Mouse (Mus musculus) naive thymus-derived CD4-positive, alpha-beta T cell, adult 2 months (primary cell): ENCODE measurements around the gene Pde4dip.
A peak's percentile ranks its signal among the peaks of the same experiment; 100 is the strongest.

Experiments
- DNase-seq: peaks from one replicate; pipeline ENCODE4 v3.0.0-alpha.2; 2011; ENCODE audit warnings: low read depth

Pde4dip gene

DNA sequence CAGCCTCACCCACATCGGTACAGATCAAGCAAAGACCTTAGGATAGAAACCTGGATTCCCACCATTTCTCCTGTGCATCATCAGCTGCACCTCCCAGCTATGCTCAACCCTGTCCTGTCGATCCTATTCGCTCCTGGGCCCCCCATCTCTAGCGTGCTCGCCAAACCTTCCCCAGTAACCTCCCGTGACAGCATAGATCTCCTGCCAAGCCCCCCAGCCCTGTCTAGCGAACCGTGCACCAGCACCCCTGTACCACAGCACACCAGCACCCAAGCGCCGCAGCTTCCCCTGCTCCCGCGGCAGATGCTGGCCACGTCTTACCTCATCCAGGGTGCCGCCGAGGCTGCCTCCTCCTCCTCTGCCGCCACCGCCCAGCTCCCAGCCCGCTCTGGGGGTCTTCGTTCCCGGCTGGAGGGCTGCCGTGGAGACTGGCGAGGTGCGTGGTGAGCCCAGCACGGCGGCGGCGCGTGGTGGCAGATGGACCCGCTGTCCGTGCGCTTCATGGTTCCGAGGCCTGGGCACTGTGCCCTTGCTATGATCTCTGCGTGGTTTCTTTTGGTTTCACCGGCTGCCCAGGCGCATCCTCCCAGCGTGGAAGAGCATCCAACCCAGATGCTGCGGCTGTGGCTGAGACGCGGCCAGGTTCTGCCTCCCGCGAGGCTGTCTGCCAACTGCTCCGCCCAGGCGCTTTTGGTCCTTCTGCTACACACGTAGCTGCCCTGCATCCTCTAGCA lies at the start of gene Pde4dip:
Gene Pde4dip, minus strand, starts transcription at position 540 of the 734 bp plus-strand sequence.
- no peak for DNase-seq

DNA sequence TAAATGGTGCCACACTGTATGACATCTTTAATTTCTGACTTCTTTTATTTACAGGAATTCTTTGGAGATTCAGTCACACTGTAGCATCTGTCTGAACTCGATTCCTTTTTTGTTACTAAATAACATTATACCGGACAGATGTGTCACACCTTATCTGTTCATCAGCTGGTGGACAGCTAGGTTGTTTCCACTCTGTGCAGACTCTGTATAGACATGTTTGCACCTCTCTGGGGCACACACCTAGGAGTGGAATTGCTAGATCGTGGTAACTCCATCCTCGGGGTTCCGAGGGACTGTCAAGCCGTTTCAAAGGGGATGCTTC lies 49.4 kb upstream of the Pde4dip start:
- no peak for DNase-seq

DNA sequence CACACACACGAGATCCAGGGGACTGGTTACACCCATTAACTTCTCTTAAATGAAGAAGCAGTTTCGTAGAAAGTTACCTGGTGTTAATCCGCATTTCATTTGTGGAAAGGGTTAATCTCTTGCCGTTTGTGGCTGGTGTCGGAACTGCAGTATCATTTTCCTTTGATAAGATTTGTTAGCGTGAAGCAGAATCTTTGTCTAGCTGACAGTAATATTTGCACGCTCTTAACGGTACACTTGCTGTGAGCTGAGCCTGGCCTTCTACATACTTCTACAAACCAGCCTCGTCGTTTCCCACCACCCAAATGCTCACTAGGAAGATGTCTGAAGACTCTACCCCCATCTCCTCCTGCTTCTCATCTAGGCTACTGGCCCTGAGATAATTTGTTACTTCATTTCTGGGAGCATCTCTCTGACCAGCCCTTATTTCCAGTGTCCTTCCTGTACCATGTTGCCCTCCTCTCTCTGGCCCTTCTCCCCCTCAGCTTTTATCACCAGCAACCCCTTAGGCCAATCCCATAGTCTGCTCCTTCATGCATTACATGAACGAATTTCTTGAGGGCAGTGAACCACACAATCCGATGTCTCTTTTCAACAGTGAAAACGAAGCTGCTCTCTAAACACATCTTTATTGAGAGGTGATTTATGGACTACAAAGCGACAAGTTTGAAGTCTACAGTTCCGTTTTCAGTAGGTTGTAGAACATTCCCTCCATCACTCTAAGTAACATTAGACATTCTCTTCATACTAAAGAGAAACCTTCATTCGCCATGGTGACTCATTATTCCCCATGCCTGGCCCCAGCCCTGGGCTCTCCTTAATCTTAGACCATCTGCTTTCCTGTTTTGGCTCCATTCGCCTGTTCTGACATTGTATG lies 48.8 kb upstream of the Pde4dip start:
- DNase-seq: no peak

DNA sequence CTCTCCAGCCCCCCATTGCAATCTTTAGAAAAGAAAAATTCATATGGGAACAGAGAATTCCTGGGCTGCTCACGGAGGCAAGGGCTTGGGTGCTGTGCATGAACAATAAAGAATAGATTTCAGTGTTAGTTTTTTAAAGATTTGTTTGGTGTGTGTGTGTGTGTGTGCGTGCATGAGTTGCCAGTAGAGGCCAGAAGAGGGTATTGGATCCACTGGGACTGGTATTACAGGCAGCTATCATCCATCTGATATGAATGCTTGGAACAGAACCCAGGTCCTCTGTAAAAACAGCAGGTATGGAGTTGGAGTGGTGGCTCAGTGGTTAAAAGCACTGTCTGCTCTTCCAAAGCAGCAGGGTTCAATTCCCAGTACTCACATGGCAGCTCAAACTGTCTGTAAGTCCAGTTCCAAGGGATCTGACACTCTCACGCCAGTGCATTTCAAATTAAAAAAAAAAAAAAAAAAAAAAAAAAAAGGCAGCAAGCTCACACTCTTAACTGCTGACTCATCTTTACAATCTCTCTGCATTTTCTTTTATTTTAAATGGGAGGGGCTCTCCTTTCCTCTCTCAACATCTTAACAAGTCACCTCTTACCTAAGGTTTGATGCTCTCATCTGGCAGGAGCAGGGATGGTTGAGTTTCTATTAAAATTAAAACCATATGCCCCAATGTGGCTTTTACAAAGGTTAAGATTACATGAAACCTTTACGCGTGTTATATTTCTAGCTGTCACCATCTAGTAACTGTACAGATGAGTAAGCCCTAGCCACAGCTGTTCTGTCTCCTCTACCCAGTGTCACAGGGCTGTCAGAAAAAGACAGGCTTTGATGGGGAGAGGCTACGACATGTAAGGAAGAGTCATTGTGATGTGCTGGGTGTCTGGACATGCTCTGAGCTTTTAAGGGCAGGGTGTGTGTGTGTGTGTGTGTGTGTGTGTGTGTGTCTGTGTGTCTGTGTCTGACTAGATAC lies 46.1 kb upstream of the Pde4dip start:
- no peak for DNase-seq

DNA sequence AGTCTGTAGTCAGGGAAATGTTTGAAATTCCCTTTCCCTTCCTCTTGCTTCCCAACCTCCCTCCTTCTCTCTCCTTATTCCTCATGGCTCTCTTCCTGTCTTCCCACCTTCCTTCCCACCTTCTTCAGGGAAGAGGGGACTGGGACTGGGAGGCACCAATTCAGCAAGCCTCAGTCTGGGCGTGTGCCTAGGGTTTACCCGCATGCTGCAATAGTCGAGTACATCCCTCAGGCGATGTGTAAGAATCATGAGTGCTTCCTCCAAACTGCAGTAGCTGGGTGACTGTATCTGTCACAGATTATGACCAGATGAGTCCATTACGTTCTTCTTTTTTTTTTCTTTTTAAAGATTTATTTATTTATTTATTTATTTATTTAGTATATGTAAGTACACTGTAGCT lies 45.3 kb upstream of the Pde4dip start:
- DNase-seq: peak; percentile 27

DNA sequence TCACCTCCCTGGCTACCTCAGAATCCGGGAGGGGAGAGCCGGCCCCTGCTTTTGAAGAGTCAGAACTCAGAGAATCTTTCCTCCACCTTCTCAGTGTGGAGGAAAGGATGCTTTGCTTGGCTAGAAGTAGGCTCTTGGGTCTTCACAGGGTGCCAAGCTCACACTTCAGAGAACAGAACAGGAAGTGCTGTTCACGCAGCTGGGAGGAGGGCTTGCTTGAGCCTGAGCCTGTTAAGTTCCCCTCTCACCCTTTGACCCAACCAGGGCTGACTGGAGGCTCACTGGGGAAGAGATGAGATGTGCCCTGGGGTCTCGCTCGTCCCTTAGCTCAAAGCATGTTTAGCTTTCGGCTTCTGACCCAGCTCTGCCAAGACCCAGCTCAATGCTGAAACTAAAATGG lies 44.7 kb upstream of the Pde4dip start:
- DNase-seq: peak; percentile 67

- peak; percentile 40 for DNase-seq
Measured at GRCm38 (mm10) chr3:97932771-97933170, 44.3 kb upstream of the Pde4dip start.

DNA sequence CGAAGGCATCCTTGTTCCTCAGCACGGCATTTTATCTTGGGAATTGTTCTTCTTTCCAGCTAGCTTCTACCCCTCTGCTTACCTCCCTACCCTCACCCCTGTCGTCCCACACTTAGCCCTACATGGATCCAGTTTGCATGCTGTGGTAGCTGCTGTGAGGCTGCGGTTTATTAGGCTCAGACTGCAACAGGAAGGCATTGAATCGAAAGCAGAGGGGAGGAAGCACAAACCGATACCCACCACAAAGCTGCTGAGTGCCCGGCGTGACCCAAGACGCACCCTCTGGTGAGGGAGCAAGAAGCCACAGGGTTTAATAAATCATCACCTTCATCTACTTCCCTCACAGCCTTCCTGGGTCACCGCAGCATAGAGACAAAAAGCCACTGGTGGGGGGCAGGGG lies 43.6 kb upstream of the Pde4dip start:
- peak; percentile 61 for DNase-seq

- DNase-seq: peak; percentile 40
Measured at GRCm38 (mm10) chr3:97931310-97931885, 42.9 kb upstream of the Pde4dip start.

GRCm38 (mm10) chr3:97930787-97931158 lies 42.3 kb upstream of the Pde4dip start:
- no peak for DNase-seq

DNA sequence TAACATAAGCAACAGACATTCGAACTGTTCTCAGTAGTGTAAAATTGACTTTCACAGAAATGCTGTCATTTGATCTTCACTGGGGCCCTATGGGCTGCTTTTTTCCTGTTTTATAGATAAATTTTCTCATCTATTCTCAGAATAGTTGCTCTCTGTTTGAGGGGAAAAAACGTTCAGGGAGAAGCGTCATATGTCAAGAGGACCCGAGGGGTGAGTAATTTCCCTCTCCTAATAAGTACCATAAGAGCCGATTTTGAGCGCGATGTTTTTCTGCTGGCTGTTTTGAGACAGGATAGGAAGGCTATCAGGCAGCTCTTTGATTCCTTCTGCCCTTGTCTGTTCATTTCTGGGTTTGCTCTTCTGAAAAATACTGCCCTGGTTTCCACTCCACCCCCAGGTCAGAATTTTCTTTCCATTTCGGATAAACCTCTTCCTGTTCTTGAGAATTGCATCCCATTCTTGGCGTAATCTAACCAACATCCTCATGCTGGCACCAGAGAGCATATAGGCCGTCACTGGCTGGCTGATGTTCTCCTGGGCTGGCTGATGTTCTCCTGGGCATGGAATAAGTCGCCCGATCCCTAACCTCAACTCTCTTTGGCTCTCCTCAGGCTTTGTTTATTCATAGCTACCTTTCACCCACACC lies 41.8 kb upstream of the Pde4dip start:
- DNase-seq: no peak

DNA sequence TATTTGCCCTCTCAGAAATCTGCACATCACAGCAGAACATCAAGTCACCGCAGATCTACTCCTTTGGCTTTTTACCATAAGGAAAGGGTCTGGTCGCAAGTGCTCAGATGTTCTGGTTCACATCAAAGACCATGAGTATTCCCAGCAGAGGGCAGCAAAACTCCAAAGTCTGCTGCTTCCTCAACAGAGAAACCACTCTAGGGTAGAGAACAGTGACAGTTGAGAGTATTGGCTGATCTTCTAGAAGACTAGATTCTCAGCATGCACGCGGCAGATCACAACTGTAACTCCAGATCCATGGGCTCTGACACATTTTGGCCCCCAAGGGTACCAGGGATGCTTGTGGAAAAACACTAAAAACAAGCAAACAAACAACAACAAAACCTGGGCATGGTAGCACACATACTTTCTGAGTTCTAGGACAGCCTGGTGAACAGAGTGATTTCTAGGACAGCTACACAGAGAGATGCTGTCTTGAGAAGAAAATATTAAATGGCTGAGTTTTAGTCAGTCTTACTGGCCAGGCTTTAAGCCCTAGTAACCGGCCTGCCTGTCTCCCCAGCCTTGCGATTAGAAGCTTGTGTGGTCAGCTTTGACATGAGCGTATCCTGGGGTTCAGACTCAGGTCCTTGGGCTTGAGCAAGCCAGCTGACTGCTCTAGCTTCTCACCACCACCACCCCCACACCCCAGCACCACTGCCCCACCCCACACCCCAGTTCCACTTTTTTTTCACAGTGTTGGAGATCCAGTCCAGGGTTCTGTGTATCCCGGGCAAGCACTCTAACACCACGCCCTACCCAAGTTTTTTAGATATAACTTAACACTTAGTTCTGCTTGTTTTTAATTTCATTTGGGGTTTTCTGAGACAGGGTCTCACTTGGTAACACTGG lies 40.7 kb upstream of the Pde4dip start:
- peak; percentile 85 for DNase-seq

DNA sequence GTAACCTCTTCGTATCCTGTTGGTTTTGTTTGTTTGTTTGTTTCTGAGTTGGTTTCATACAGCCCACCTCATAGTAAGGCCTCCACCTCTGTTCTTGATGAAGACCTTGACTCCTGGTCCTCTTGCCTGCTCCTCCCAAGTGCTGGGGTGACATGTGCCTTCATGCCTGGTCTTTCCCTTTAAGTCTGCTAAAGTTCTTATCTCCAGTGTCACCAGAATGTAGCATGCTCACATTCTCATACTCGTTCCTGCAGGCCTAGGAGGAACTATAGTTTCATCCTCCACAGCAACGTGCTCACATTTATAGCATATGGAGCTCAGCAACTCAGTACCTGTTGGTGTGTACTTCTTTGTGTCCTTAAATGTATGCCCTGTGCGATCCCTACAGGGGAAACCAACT lies 38.8 kb upstream of the Pde4dip start:
- DNase-seq: no peak

GRCm38 (mm10) chr3:97925246-97925645 lies 36.7 kb upstream of the Pde4dip start:
- no peak for DNase-seq

GRCm38 (mm10) chr3:97918885-97919550 lies 30.5 kb upstream of the Pde4dip start:
- no peak for DNase-seq

- no peak for DNase-seq
Measured at GRCm38 (mm10) chr3:97915081-97915480, 26.6 kb upstream of the Pde4dip start.

- no peak for DNase-seq
Measured at GRCm38 (mm10) chr3:97911093-97911492, 22.6 kb upstream of the Pde4dip start.

DNA sequence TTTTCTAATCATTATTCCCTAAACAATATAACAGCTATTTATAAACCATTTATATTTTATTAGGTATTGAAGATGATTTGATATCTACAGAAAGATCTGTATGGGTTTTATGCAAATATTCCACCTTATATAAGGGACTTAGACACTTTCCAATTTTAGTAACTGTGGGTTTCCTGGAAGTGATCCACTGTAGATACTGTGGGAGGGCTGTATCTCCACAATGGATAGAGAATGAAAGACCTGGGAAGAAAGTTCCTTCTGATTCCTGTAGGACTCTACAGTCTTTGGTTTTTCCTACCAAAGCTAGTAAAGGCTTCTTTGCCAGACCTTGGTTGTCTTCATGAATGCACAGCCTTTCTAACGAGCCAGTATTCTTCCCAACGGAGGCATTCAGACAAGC lies 21.2 kb upstream of the Pde4dip start:
- no peak for DNase-seq

DNA sequence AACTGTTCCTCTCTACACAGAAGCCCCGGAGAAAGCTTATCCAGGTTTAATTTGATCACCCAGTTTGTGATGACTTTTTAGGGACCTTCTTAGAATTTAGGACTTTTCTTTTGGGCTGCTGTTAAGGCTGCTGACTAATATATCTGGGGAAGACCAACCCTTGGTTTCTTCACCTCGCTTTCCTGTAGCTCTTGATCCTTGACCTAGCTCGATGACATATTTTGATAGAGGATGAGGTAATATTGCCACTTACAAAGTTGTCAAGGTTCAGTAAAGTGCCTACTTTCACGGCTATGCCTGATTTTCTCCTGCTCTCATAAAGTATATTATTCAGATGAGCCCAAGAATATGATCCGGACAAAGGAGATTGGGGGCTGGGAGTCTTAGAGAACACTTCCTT lies 13.1 kb upstream of the Pde4dip start:
- DNase-seq: no peak
